Mouse (Mus musculus) embryonic facial prominence, embryonic 15.5 days (tissue): ENCODE results near the gene Xpo4. TPM values are rescaled to one million over a fixed set of nuclear protein-coding genes. Genes with fewer than 3 reads are reported as not detected.

Experiments used
- ATAC-seq: fragments of 200-750 bp; cut with Nextera tagmentation; 2 replicates; pipeline ENCODE4 v1.8.0; 2017; ENCODE audit warnings: low read depth, moderate TSS enrichment; ENCODE audit not compliant: insufficient number of reproducible peaks, low FRiP score, low TSS enrichment
- H3K27ac ChIP-seq: fragments of 300-500 bp; sonication (generic); replicated peaks from 2 replicates; pipeline ENCODE4 v1.5.1; 2015; ENCODE audit warnings: mild to moderate bottlenecking, inconsistent platforms
- H3K27me3 ChIP-seq: fragments of 300-500 bp; sonication (generic); 2 replicates; pipeline ENCODE4 v1.6.1; 2015; ENCODE audit warnings: inconsistent platforms
- H3K36me3 ChIP-seq: fragments of 300-500 bp; sonication (generic); 2 replicates; pipeline ENCODE4 v1.6.1; 2015; ENCODE audit warnings: mild to moderate bottlenecking, inconsistent platforms
- H3K4me1 ChIP-seq: fragments of 300-500 bp; sonication (generic); 2 replicates; pipeline ENCODE4 v1.6.1; 2015; ENCODE audit warnings: inconsistent platforms
- H3K4me2 ChIP-seq: fragments of 300-500 bp; sonication (generic); replicated peaks from 2 replicates; pipeline ENCODE4 v1.6.1; 2015; ENCODE audit warnings: mild to moderate bottlenecking, inconsistent platforms
- H3K4me3 ChIP-seq: fragments of 300-500 bp; sonication (generic); replicated peaks from 2 replicates; pipeline ENCODE4 v1.5.1; 2015; ENCODE audit warnings: mild to moderate bottlenecking, inconsistent platforms
- H3K9ac ChIP-seq: fragments of 300-500 bp; sonication (generic); 2 replicates; pipeline ENCODE4 v1.6.1; 2015; ENCODE audit warnings: inconsistent platforms
- H3K9me3 ChIP-seq: fragments of 300-500 bp; sonication (generic); replicated peaks from 2 replicates; pipeline ENCODE4 v1.6.1; 2016; ENCODE audit warnings: inconsistent platforms
- WGBS: fragments of 180-500 bp; shearing (Covaris S2); methylation state at CpG from one replicate; pipeline ENCODE4 v1.1.7; 2015; 5-methylcytosine and 5-hydroxymethylcytosine counted together
- polyA plus RNA-seq: library from polyadenylated mRNA; unstranded; fragments of >200 nt; fragmentation: Nextera tagmentation; extraction: Ambion mirVana; gene quantifications from 2 replicates; pipeline ENCODE4 v1.2.1, GENCODE M21; 2015

Xpo4 gene
- polyA plus RNA-seq, 1 experiment from 2014 or later = 20.3 TPM

DNA sequence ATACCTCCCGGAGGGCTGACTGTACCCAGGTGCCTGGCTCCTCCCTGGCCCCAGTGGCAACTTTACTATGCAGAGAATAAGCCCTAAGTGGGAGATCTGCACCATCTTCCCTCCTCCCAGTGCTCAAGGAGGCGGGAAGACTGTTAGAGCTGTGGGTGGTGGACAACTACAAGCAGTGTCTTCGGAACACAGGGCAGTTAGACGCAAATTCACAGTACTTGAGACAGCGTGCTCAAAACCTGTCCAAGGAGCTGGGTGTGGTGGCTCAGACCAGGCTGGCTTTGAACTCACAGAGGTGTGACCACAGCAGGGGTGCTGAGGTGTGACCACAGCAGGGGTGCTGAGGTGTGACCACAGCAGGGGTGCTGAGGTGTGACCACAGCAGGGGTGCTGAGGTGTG lies 110.8 kb downstream of the Xpo4 start:
- 85% methylated on average over 5 of the region's 5 CpGs for WGBS
- H3K27ac ChIP-seq = no peak overlapping the region
- H3K4me2 ChIP-seq = no peak overlapping the region
- no peak overlapping the region for H3K4me3 ChIP-seq
- no peak for ATAC-seq
- no peaks in the 10 kb centered on the region for H3K4me1 ChIP-seq
- H3K27me3 ChIP-seq = no peaks in the 10 kb centered on the region
- H3K9ac ChIP-seq = no peak overlapping the region
- no peaks in the 10 kb centered on the region for H3K9me3 ChIP-seq
- 0 out of 2 replicates have a peak, but pooled peaks cover 10% of the 10 kb centered on the region for H3K36me3 ChIP-seq

DNA sequence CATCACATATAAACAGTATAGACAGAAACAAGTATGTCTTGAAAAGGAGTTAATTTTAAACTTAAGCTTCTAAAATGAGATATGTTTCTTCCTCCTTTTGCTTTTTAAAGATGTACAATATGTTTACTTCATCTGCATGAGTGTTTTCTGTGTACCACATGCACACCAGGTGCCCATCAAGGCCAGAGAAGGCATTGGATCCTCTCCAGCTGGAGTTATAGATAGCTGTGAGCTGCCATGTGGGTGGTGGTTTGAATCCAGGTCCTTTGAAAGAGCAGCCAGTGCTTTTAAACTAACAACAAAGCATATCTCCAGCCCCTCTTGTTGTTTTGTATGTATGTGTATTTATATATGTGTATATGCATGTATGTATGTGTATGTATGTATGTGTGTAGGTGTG lies 112.3 kb downstream of the Xpo4 start:
- no peak for ATAC-seq
- H3K9ac ChIP-seq = no peak overlapping the region
- H3K27me3 ChIP-seq = no peaks in the 10 kb centered on the region
- H3K4me3 ChIP-seq = no peak overlapping the region
- H3K4me1 ChIP-seq = no peaks in the 10 kb centered on the region
- H3K27ac ChIP-seq = no peak overlapping the region
- peaks cover 17% of the 10 kb centered on the region; the same call in 1 of the 2 replicates for H3K36me3 ChIP-seq
- no peak overlapping the region for H3K4me2 ChIP-seq
- H3K9me3 ChIP-seq = no peaks in the 10 kb centered on the region

DNA sequence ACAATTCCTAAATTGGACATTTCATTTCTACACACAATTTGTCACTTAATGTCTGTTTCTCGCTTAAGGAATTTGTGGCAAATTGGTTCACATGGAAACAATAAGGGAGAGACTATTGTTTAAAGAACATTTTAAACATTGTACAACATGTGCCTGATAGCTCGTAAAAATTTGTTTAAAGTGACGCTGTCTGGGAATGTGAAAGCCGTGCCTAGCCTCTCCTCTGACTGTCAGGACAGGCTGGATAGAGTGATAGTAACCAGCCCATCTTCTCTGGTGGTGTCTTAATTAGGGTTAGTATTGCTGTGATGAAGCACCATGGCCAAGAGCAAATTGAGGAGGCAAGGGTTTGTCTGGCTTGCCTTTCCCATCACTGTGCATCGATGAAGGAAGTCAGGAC lies 118.2 kb downstream of the Xpo4 start:
- H3K27me3 ChIP-seq = no peaks in the 10 kb centered on the region
- no peaks in the 10 kb centered on the region for H3K9me3 ChIP-seq
- ATAC-seq = peak; percentile 27; the same call in 1 of the 2 replicates
- H3K9ac ChIP-seq = no peak overlapping the region
- H3K27ac ChIP-seq = peak overlapping the region; percentile 56
- no peak overlapping the region for H3K4me3 ChIP-seq
- H3K36me3 ChIP-seq = peaks cover 17% of the 10 kb centered on the region; the same call in 1 of the 2 replicates
- H3K4me2 ChIP-seq = no peak overlapping the region
- H3K4me1 ChIP-seq = peaks cover 9% of the 10 kb centered on the region; the same call in 1 of the 2 replicates
- 43% methylated on average over 5 of the region's 5 CpGs for WGBS

DNA sequence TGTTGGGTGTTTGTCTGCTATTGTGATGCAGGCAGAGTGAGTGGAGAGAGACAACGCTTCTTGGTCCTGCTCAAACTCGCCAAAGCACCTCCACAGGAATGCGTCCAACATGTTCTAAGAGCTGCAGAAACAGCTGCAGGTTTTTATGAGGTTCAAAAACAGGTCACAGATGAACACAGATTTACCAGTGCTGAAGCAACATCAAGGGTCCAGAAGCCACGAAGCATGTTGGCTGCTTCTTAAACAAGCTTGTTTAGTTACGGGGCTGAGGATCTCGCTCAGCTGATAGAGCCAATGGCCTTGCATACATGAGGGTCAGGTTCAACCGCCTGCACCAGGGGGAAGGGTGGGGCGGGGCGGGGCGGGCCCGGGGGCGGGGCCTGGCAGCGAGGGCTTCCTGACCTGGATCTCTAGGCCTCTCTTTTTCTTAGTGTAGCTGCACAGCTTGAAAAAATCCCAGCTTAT lies 118.6 kb downstream of the Xpo4 start:
- no peak overlapping the region for H3K9ac ChIP-seq
- H3K27ac ChIP-seq = peak overlapping the region; percentile 56
- H3K27me3 ChIP-seq = no peaks in the 10 kb centered on the region
- H3K4me3 ChIP-seq = no peak overlapping the region
- peaks cover 9% of the 10 kb centered on the region; the same call in 1 of the 2 replicates for H3K4me1 ChIP-seq
- no peak overlapping the region; the same call in 1 of the 2 replicates for H3K4me2 ChIP-seq
- WGBS = 13% methylated on average over 13 of the region's 13 CpGs
- H3K9me3 ChIP-seq = no peaks in the 10 kb centered on the region
- ATAC-seq = no peak; the same call in 1 of the 2 replicates
- H3K36me3 ChIP-seq = peaks cover 17% of the 10 kb centered on the region; the same call in 1 of the 2 replicates

DNA sequence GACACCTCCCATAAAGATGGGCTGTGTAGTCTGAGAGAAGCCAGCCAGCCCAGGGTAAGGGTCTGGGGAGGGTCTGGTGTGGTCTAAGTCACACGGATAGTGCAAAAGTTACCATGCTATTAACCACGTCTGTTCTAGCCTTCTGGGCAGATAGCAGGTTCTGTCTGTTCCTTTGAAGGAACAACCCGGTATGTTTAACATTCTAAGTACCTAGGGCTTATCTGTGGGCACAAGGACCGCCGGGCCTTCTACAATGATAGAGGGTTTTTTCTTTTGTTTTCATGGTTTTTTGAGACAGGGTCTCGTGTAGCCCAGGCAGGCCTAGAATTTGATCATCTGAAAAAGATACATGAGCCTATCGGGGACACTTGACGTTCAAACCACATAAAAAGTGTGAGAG lies 119.1 kb downstream of the Xpo4 start:
- no peak overlapping the region for H3K9ac ChIP-seq
- H3K4me2 ChIP-seq = no peak overlapping the region
- H3K4me3 ChIP-seq = no peak overlapping the region
- WGBS = 62% methylated on average over 8 of the region's 8 CpGs
- H3K27ac ChIP-seq = peak overlapping the region; percentile 56; the same call in 1 of the 2 replicates
- no peaks in the 10 kb centered on the region for H3K9me3 ChIP-seq
- peaks cover 9% of the 10 kb centered on the region; the same call in 1 of the 2 replicates for H3K4me1 ChIP-seq
- no peak for ATAC-seq
- H3K36me3 ChIP-seq = peaks cover 17% of the 10 kb centered on the region; the same call in 1 of the 2 replicates
- H3K27me3 ChIP-seq = no peaks in the 10 kb centered on the region

DNA sequence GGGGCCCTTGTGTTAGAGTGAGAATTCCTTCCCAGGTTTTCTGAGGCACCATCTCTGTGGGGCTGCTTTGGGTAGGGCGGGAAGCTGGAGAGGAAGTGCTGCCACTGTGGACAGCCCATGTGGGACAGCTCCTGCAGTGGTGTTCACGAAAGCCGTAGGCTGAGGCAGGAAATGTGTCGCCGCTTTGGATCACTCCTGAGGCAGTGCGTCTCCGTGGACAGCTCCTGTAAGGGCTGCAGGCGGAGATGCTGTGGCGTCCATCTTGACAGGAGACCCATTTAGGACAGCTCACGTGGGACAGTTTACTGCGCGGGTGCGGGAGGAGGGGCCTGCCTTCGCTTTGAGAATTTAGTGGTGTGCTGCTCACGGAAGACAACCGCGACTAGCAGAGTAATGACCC lies 119.7 kb downstream of the Xpo4 start:
- no peak overlapping the region for H3K4me2 ChIP-seq
- 83% methylated on average over 17 of the region's 17 CpGs for WGBS
- H3K36me3 ChIP-seq = peaks cover 17% of the 10 kb centered on the region; the same call in 1 of the 2 replicates
- no peak overlapping the region for H3K27ac ChIP-seq
- H3K4me3 ChIP-seq = no peak overlapping the region
- H3K9ac ChIP-seq = no peak overlapping the region
- H3K9me3 ChIP-seq = no peaks in the 10 kb centered on the region
- H3K4me1 ChIP-seq = peaks cover 9% of the 10 kb centered on the region; the same call in 1 of the 2 replicates
- ATAC-seq = no peak
- H3K27me3 ChIP-seq = no peaks in the 10 kb centered on the region

DNA sequence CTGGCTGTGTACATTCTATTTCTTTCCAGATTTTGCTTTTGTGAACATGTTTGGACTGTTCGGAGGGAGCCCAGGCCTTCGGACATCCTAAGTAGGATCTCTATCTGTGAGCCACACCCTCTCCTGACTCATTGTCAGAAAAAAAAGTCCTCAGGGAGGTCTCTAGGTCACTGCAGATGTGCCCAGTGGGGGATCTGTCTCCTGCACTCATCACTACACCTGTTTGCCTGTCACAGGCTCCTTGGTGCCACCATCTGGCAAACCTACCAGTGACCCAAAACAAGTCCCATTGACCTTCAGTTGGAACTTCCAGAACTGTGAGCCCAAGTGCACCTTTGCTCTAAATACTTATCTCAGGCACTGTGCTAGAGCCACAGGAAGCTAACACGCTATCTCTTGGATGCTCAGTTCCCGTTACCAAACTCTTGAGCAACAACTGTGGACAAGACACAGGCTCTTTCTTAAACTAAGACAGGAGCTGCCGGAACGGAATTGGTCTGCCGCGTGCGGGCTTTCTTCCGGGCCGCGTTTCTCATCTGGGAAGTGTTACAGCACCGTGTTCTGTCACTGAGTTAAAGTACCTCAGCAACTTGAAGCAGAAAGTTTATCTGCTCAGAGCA lies 121.7 kb downstream of the Xpo4 start:
- no peak overlapping the region for H3K9ac ChIP-seq
- no peak overlapping the region for H3K27ac ChIP-seq
- H3K4me1 ChIP-seq = peaks cover 9% of the 10 kb centered on the region; the same call in 1 of the 2 replicates
- H3K9me3 ChIP-seq = no peaks in the 10 kb centered on the region
- no peak overlapping the region for H3K4me2 ChIP-seq
- H3K27me3 ChIP-seq = no peaks in the 10 kb centered on the region
- ATAC-seq = no peak
- H3K4me3 ChIP-seq = no peak overlapping the region
- no peaks in the 10 kb centered on the region for H3K36me3 ChIP-seq
- 88% methylated on average over 13 of the region's 13 CpGs for whole genome bisulfite sequencing

DNA sequence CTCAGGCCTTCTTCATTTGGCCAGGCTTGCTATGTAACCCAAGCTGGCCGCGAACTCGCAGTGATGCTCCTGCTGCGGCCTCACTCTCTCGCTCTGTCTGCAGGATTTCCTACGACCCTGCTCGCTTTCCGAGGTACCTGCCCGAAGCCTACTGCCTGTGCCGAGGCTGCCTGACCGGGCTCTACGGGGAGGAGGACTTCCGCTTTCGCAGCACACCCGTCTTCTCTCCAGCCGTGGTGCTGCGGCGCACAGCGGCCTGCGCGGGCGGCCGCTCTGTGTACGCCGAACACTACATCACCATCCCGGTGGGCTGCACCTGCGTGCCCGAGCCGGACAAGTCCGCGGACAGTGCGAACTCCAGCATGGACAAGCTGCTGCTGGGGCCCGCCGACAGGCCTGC lies 123.0 kb downstream of the Xpo4 start:
- H3K4me3 ChIP-seq = 0 out of 2 replicates have a peak overlapping the region, but pooled peaks have one; percentile 6
- H3K36me3 ChIP-seq = no peaks in the 10 kb centered on the region
- no peaks in the 10 kb centered on the region for H3K27me3 ChIP-seq
- ATAC-seq = no peak
- no peak overlapping the region for H3K9ac ChIP-seq
- WGBS = 51% methylated on average over 34 of the region's 34 CpGs
- H3K9me3 ChIP-seq = no peaks in the 10 kb centered on the region
- peak overlapping the region; percentile 3; the same call in 1 of the 2 replicates for H3K4me2 ChIP-seq
- H3K4me1 ChIP-seq = peaks cover 19% of the 10 kb centered on the region
- no peak overlapping the region for H3K27ac ChIP-seq

DNA sequence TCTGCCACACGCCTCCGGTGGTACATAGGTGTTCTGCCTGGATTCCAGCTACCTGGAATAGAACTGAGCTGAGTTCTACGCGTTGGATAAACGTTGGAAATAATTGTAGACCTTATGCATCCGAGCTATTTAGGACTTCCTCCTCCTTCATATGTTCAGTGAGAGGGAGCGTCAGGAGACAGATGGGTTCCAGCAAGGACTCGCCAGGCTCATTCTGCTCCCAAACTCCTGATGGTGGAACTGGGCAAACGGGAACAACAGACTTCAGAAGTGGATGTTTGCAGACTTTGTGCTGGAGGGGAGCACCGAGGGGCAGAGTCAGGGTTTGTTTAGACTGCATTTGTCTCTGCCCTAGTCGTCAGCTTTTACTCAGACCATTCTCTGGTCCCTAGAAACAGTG lies 124.5 kb downstream of the Xpo4 start:
- H3K27ac ChIP-seq = no peak overlapping the region
- no peak overlapping the region for H3K9ac ChIP-seq
- ATAC-seq = no peak
- no peaks in the 10 kb centered on the region for H3K9me3 ChIP-seq
- no peak overlapping the region for H3K4me2 ChIP-seq
- H3K4me1 ChIP-seq = peaks cover 22% of the 10 kb centered on the region
- WGBS = 76% methylated on average over 11 of the region's 11 CpGs
- H3K27me3 ChIP-seq = no peaks in the 10 kb centered on the region
- H3K4me3 ChIP-seq = no peak overlapping the region
- no peaks in the 10 kb centered on the region for H3K36me3 ChIP-seq

DNA sequence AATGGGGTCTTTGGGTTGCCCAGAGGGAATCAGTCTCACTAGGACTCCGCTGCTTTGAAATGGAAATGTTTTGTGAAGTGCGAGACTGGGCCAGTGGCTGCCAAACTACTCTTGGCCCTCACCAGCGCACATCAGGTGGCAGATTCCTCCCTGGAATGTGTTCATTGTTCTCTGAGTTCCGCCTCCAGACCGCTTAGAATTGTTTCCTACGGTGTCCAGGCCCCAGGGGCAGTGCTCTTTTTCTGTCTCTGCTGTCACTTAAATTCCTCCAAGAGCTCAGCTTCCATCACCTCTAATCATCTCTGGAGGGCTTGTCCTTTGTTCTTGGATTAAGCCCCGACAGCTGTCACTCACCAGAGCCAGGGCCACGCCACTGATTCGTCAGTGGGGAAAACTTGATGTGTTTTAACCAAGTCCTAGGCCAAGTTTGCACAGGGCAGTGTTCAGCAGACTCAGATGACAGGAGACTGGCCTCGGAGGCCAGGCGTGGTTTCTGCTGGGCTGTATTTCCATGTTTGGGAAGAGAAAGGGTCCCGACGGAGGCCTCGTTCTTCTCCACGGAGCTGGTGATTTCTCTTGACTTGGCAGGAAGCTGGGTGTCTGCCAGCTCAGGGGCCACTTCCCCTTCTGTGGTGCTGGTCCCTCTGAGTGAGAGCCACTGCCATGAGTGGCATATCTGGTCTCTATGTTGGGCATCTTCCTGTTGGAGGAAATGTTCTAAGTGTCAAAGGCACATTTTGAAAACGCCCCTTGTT lies 127.8 kb downstream of the Xpo4 start:
- Histone ChIP-seq H3K27me3 (no peaks in the 10 kb centered on the region; the same call in 1 of the 2 replicates), H3K4me2 (no peak overlapping the region), H3K4me3 (no peak overlapping the region), H3K27ac (no peak overlapping the region), H3K9me3 (no peaks in the 10 kb centered on the region), H3K9ac (no peak overlapping the region), H3K36me3 (no peaks in the 10 kb centered on the region), H3K4me1 (peaks cover 40% of the 10 kb centered on the region)
- 18% methylated on average over 16 of the region's 16 CpGs for WGBS
- ATAC-seq = no peak; the same call in 1 of the 2 replicates

DNA sequence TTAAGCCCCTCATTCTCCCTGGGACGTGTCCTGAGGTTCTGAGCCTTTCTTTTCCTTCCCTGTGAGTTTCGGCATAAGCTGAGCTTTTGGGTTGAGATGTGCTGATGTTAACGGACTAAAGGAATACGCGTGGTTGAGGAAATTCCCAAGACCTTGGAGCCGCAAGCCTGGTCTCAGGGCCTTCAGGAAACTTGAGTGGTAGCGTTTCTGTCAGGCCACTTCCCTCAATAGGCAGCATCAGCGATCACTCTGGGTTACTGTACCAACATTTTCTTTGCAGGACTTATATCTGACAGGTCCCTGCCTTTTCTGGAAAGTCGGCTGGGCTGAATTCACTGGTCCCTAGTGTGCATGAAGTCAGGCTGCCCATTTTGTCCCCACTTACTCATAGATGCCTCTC lies 128.4 kb downstream of the Xpo4 start:
- Histone ChIP-seq H3K36me3 (no peaks in the 10 kb centered on the region), H3K4me2 (no peak overlapping the region), H3K9ac (no peak overlapping the region), H3K9me3 (no peaks in the 10 kb centered on the region), H3K4me1 (peaks cover 40% of the 10 kb centered on the region), H3K27ac (no peak overlapping the region), H3K4me3 (no peak overlapping the region), H3K27me3 (no peaks in the 10 kb centered on the region; the same call in 1 of the 2 replicates)
- ATAC-seq = no peak
- WGBS = 40% methylated on average over 9 of the region's 9 CpGs
